Mouse (Mus musculus): ENCODE measurements at regions not wholly inside any gene's neighbourhood (a gene's known extent, or its start where the extent isn't known, plus 50 kb on each side); places are given as distances from the start of the nearest gene placed in this dataset.

- peak; percentile 68 to 69 for DNase-seq (ENCODE audit: low spot score in 2 of 2)
Measured at GRCm38 (mm10) chr12:99096930-99097617, 176.7 kb downstream of the Ttc8 start.

GRCm38 (mm10) chr12:99097618-99098066, 177.3 kb downstream of the Ttc8 start:
- DNase-seq (ENCODE audit: low spot score in 2 of 2): no peak

- no peak for DNase-seq (ENCODE audit: low spot score in 2 of 2)
Measured at GRCm38 (mm10) chr12:99099881-99100280, 179.5 kb downstream of the Ttc8 start.

- no peak for DNase-seq (ENCODE audit: low spot score in 2 of 2)
Measured at GRCm38 (mm10) chr12:99108616-99109015, 188.2 kb downstream of the Ttc8 start.

GRCm38 (mm10) chr12:99113781-99114180, 193.4 kb downstream of the Ttc8 start:
- no peak for DNase-seq (ENCODE audit: low spot score in 2 of 2)

GRCm38 (mm10) chr12:99116491-99116890, 196.1 kb downstream of the Ttc8 start:
- no peak for DNase-seq (ENCODE audit: low spot score in 2 of 2)

- no peak for DNase-seq (ENCODE audit: low spot score in 2 of 2)
Measured at GRCm38 (mm10) chr12:99118381-99119115, 198.2 kb downstream of the Ttc8 start.

GRCm38 (mm10) chr12:99119966-99120365, 199.6 kb downstream of the Ttc8 start:
- no peak for DNase-seq (ENCODE audit: low spot score in 2 of 2)

GRCm38 (mm10) chr12:99123611-99124495, 203.5 kb downstream of the Ttc8 start:
- DNase-seq (ENCODE audit: low spot score in 2 of 2): peak in 1 of 2 experiments; percentile 9

- DNase-seq (ENCODE audit: low spot score in 2 of 2): no peak
Measured at GRCm38 (mm10) chr12:99126129-99126528, 205.8 kb downstream of the Ttc8 start.
